Mouse (Mus musculus) midbrain, embryonic 16.5 days (tissue): ENCODE results near the gene Rab11b. TPM values are rescaled to one million over a fixed set of nuclear protein-coding genes. Genes with fewer than 3 reads are reported as not detected.
A peak's percentile ranks its signal among the peaks of the same experiment; 100 is the strongest.
"Not testable (repeated sequence)": the region's sequence is repeated elsewhere in the genome, so short reads cannot be mapped to it uniquely, and the experiment has no call there.

Experiments used
- ATAC-seq: fragments of 200-750 bp; cut with Nextera tagmentation; 2 replicates; pipeline ENCODE4 v1.8.0; 2017; ENCODE audit warnings: moderate TSS enrichment
- H3K27ac ChIP-seq: fragments of 300-500 bp; sonication (generic); 2 replicates; pipeline ENCODE4 v1.5.1; 2014; ENCODE audit warnings: mild to moderate bottlenecking, low read length, mixed read lengths
- H3K27me3 ChIP-seq: fragments of 300-500 bp; sonication (generic); 2 replicates; pipeline ENCODE4 v1.6.1; 2014; ENCODE audit warnings: low read depth, low read length, mixed read lengths; ENCODE audit not compliant: control insufficient read depth, insufficient read depth
- H3K36me3 ChIP-seq: fragments of 300-500 bp; sonication (generic); 2 replicates; pipeline ENCODE4 v1.6.1; 2014; ENCODE audit warnings: mild to moderate bottlenecking, low read length, moderate library complexity, mixed read lengths; ENCODE audit not compliant: control insufficient read depth, insufficient read depth
- H3K4me1 ChIP-seq: fragments of 300-500 bp; sonication (generic); 2 replicates; pipeline ENCODE4 v1.6.1; 2014; ENCODE audit warnings: mild to moderate bottlenecking, low read length, mixed read lengths; ENCODE audit not compliant: control insufficient read depth, insufficient read depth
- H3K4me2 ChIP-seq: fragments of 300-500 bp; sonication (generic); 2 replicates; pipeline ENCODE4 v1.6.1; 2014; ENCODE audit warnings: mild to moderate bottlenecking, low read length, mixed read lengths
- H3K4me3 ChIP-seq: fragments of 300-500 bp; sonication (generic); 2 replicates; pipeline ENCODE4 v1.5.1; 2014; ENCODE audit warnings: low read depth, mild to moderate bottlenecking, low read length, moderate library complexity, mixed read lengths
- H3K9ac ChIP-seq: fragments of 300-500 bp; sonication (generic); 2 replicates; pipeline ENCODE4 v1.6.1; 2014; ENCODE audit warnings: low read depth, low read length, mixed read lengths
- H3K9me3 ChIP-seq: fragments of 300-500 bp; sonication (generic); replicated peaks from 2 replicates; pipeline ENCODE4 v1.6.1; 2014; ENCODE audit warnings: mild to moderate bottlenecking, low read length, mixed read lengths; ENCODE audit not compliant: control insufficient read depth, poor library complexity, severe bottlenecking
- WGBS: fragments of 180-500 bp; shearing (Covaris S2); extraction: QIAGEN DNeasy Blood & Tissue Kit; methylation state at CpG from one replicate; pipeline ENCODE4 v1.1.7; 2014; 5-methylcytosine and 5-hydroxymethylcytosine counted together
- polyA plus RNA-seq: library from polyadenylated mRNA; unstranded; fragments of >200 nt; fragmentation: Nextera tagmentation; extraction: Ambion mirVana; gene quantifications from 2 replicates; pipeline ENCODE4 v1.2.1, GENCODE M21; 2015

Rab11b gene
- polyA plus RNA-seq, 1 experiment from 2014 or later: 503 TPM

DNA sequence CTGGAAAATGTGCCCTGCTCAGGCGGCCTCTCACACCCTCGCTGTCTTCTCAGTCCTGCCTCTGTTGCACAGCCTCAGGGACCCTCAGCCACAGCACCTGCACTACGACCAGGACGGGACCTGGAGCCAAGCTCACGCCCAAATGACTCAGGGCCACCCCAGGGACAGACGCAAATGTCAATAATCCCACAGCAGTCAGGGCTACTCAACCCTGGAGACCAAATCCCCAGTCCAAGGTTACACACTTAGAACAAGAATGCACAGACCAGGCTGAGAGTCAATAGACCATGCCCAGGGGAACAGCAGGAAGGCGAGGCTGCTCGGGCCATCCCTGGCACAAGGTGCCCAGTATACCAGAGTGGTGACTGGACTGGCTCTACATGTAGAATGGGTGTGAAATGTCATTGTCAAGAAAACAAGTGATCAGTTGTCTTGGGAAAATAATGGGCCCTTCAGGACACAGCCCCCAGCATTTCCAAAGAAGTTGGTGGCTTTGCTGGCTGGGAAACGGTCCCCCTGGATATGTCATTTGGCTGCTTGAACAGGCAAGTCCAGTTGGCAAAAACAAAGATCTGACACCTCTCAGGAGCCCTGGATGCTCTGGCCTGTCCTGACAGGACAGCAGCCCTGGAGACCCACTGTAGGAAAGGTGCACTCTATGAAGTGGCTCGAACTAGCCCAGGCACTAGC lies 4.8 kb downstream of the Rab11b start:
- ATAC-seq: no peak
- H3K4me2 ChIP-seq: peak overlapping the region; percentile 6; the same call in 1 of the 2 replicates
- no peaks in the 10 kb centered on the region for H3K27me3 ChIP-seq
- H3K9ac ChIP-seq: peak overlapping the region; percentile 33; the same call in 1 of the 2 replicates
- H3K9me3 ChIP-seq: no peaks in the 10 kb centered on the region
- H3K4me1 ChIP-seq: peaks cover 61% of the 10 kb centered on the region
- H3K36me3 ChIP-seq: no peaks in the 10 kb centered on the region
- no peak overlapping the region for H3K4me3 ChIP-seq
- 0 out of 2 replicates have a peak overlapping the region, but pooled peaks have one; percentile 15 for H3K27ac ChIP-seq
- 71% methylated on average over 10 of the region's 10 CpGs for WGBS

DNA sequence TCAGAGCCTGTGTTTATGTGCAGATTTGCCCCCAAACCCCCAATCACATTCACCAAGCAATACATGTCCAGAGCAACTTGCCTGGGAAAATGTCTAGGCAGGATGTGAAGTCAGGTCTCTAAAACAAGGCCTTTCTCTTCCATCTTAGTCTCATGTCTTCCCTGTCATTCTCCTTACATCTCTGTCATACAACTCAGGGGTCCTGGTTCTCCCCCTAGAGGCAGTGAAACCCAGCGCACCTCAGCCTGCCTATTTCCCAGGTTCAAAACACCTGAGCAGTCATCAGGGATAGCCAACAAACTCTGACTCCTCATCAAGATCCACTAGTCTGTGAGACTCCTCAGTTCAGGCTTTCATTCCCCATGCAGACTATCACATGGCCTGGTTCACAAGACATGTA lies 5.7 kb downstream of the Rab11b start:
- Histone ChIP-seq H3K9ac (no peak overlapping the region), H3K9me3 (no peaks in the 10 kb centered on the region), H3K4me1 (peaks cover 61% of the 10 kb centered on the region), H3K4me3 (no peak overlapping the region), H3K4me2 (no peak overlapping the region), H3K27ac (no peak overlapping the region), H3K36me3 (no peaks in the 10 kb centered on the region), H3K27me3 (no peaks in the 10 kb centered on the region)
- no peak for ATAC-seq
- WGBS: 77% methylated on average over 1 of the region's 1 CpGs

DNA sequence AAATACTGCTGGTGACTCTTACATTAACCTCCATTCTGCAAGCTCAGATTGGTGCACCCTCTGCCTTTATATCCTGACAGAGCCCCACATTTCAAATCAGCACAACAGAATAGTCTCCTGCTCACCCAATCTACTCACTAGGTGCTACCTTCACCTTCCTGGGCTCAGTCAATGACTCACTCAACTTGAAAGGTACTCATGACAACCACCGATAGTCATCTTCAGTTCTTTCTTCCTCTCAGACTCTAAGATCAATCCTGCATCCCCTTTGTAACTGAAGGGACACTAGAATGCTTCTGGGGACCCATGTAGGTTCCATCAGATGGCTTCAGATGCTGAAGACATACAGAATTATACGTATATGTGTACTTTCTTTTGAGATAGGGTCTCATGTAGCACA lies 8.0 kb downstream of the Rab11b start:
- H3K9me3 ChIP-seq: no peaks in the 10 kb centered on the region
- no peaks in the 10 kb centered on the region for H3K27me3 ChIP-seq
- no peak overlapping the region for H3K4me3 ChIP-seq
- peaks cover 15% of the 10 kb centered on the region for H3K36me3 ChIP-seq
- 100% methylated on average over 2 of the region's 2 CpGs for WGBS
- H3K4me1 ChIP-seq: peaks cover 41% of the 10 kb centered on the region
- H3K27ac ChIP-seq: no peak overlapping the region
- no peak overlapping the region for H3K4me2 ChIP-seq
- H3K9ac ChIP-seq: no peak overlapping the region
- no peak for ATAC-seq

DNA sequence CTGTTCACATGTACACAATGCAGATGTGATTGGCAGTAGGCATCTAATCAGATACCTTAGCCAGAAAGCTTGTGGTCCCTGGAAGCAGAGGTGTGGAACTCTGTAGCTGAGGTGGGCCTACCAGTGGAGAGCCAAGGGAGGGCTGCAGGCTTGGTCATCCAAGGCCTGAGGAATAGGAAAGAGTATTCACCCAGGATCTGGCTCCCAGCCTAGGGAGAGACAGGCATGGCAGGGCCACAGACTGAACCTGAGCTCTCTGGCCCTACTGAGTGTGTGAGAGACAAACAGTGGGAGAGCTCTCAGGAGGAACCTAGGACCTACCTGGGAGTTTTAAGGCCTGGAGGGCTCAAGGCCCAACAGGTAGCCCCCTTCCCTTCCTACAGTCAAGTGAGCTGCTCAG lies 9.1 kb downstream of the Rab11b start:
- Histone ChIP-seq H3K4me2 (no peak overlapping the region), H3K36me3 (peaks cover 18% of the 10 kb centered on the region), H3K9ac (no peak overlapping the region), H3K4me1 (peaks cover 31% of the 10 kb centered on the region), H3K9me3 (no peaks in the 10 kb centered on the region), H3K27me3 (no peaks in the 10 kb centered on the region), H3K27ac (no peak overlapping the region), H3K4me3 (no peak overlapping the region)
- ATAC-seq: no peak

DNA sequence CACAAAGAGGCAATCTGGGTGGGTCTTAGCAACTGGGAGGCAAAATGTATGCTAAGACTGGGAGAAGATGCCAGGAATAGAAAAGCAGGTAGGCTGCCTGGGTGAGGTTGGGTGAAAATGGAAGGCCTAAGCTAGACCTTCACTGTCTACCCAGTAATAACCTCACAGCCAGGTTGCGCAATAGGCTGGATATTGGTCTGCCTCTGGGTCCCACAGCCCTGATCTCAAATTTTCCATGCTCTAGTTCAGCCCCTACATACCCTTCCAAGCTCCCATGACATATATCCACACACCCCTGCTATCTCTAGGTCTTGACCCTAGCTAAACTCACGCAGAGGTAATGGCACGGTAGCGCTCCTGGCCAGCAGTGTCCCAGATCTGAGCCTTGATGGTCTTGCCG lies 10.9 kb downstream of the Rab11b start:
- H3K4me3 ChIP-seq: no peak overlapping the region
- no peaks in the 10 kb centered on the region for H3K27me3 ChIP-seq
- no peaks in the 10 kb centered on the region for H3K9me3 ChIP-seq
- H3K4me2 ChIP-seq: no peak overlapping the region
- WGBS: 97% methylated on average over 5 of the region's 5 CpGs
- H3K36me3 ChIP-seq: peaks cover 20% of the 10 kb centered on the region
- H3K4me1 ChIP-seq: peaks cover 15% of the 10 kb centered on the region
- no peak for ATAC-seq
- no peak overlapping the region for H3K9ac ChIP-seq
- H3K27ac ChIP-seq: no peak overlapping the region

DNA sequence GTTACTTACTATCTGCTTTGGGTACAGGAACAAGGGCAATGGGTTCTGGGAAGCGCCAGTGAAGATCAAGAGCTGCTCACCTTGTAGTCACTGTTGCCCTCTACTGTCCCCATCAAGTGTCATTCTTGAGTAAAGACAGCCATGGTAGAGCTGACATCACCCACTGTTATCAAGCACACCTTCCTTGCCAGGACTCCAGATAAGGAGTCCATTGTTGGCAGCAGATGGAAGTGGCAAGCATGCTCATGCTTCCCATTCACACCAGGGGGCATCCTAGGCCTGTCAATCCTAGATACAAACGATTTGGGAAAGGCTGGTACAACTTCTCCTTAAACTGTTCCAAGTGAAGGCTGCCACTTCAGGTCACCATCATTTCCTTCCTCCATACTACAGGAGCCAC lies 14.3 kb downstream of the Rab11b start:
- H3K36me3 ChIP-seq: peaks cover 20% of the 10 kb centered on the region

DNA sequence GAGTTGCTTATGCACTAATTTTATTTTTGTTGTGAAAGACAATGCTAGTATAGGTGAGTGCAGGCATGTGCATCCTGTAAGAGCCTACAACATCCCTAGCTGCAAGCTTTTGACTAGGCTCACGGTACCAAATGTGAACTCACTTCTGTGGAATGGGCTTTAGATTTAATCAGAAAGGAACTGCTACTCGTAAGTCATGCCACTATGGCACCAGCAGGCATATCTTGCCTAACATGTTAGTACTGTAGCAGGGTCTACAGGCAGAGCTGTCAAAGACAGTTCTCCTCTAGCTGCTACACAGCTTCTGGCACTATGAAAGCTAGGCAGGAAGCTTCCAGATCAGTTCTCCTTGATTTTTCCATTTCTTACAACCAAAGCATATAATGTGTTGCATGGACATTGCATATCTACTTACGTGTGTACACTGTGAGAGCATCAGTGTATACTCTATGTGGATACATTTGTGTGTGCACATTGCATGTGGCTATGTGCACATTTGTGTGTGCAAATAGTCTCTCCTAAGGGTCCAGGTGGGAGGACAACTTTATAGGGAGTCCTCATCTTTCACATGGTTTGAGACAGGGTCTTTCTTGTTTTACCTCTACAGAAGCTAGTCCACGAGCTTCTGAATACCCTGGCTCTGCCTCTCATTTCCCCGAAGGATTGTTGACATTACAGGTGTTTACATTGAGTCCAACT lies 15.5 kb downstream of the Rab11b start:
- Histone ChIP-seq H3K27me3 (no peaks in the 10 kb centered on the region), H3K4me1 (no peaks in the 10 kb centered on the region), H3K9me3 (no peaks in the 10 kb centered on the region), H3K4me2 (no peak overlapping the region), H3K4me3 (no peak overlapping the region), H3K27ac (no peak overlapping the region), H3K36me3 (peaks cover 20% of the 10 kb centered on the region), H3K9ac (no peak overlapping the region)
- 86% methylated on average over 5 of the region's 5 CpGs for WGBS
- ATAC-seq: no peak

More for the DNA sequence above, 14.3 kb downstream of the Rab11b start:
- Histone ChIP-seq H3K4me3 (no peak overlapping the region), H3K4me2 (no peak overlapping the region), H3K9me3 (no peaks in the 10 kb centered on the region), H3K4me1 (no peaks in the 10 kb centered on the region), H3K27me3 (no peaks in the 10 kb centered on the region), H3K9ac (no peak overlapping the region), H3K27ac (no peak overlapping the region)
- WGBS: 73% methylated on average over 2 of the region's 2 CpGs
- ATAC-seq: no peak

DNA sequence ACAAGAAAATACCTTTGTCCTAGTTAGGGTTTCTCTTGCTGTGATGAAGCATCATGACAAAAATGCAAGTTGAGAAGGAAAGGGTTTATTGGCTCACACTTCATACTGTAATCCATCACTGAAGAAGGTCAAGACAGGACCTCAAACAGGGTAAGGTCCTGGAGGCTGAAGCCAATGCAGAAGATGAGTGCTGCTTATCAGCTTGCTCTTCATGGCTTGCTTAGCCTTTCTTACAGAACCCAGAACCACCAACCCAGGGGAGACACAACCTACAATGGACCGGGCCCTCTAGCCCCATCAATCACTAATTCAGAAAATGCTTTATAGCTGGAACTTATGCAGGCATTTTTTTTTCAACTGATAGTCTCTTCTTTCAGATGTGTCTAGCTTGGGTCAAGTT lies 17.9 kb downstream of the Rab11b start:
- no peak overlapping the region for H3K27ac ChIP-seq
- no peaks in the 10 kb centered on the region for H3K9me3 ChIP-seq
- no peak for ATAC-seq
- H3K4me1 ChIP-seq: no peaks in the 10 kb centered on the region
- H3K9ac ChIP-seq: no peak overlapping the region
- no peak overlapping the region for H3K4me2 ChIP-seq
- no peaks in the 10 kb centered on the region for H3K27me3 ChIP-seq
- 100% methylated on average over 1 of the region's 1 CpGs for WGBS
- no peak overlapping the region for H3K4me3 ChIP-seq
- peaks cover 5% of the 10 kb centered on the region; the same call in 1 of the 2 replicates for H3K36me3 ChIP-seq

DNA sequence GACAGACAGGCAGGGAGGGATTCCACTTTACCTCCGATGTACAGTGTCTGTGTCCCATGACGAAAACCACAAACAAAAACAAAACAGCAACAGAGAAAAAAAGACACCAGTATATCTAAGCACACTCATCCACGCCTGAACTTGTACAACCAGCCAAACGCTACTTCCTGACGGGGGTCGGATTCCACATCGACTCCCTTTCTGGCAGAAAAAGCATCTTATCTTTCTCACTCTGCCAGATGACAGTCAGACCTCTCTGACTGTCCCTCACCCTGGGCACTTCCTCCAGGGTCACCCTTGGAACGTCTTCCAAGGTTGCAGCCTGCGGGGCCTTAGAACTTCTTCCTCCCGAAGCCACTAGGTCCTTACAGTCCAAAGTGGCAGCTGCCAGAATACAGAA lies 26.8 kb downstream of the Rab11b start:
- not testable (repeated sequence) for H3K9ac ChIP-seq, H3K27ac ChIP-seq, H3K4me3 ChIP-seq, H3K36me3 ChIP-seq, H3K27me3 ChIP-seq, H3K4me2 ChIP-seq, ATAC-seq, H3K4me1 ChIP-seq, H3K9me3 ChIP-seq
- WGBS: 93% methylated on average over 10 of the region's 10 CpGs
